Mouse (Mus musculus): ENCODE results near the gene Tmem211. TPM values are rescaled to one million over a fixed set of nuclear protein-coding genes. Genes with fewer than 3 reads are reported as not detected.

The Tmem211 gene
- polyA plus RNA-seq, 1 experiment from 2014 or later: not detected

DNA sequence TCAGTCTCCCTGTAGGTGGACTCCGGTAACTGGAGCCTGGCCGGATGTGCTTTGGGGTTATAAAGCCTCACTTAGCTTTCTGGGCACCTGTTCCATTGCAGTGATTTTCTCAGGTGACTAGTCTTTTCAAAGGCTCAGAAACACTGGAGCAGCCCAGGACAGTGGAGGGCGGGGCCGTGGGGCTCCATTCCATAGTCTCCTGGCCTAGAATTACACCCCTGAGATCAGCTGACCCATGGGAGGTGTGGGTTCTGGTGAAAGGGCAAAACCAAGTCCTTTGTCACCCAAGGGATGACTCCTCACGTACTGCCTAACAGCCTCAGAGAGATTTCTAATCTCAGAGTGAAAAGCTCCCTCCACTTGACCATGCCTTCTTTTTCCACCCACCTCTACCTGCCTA lies 3.5 kb downstream of the Tmem211 start:
- H3K9ac ChIP-seq: no peak overlapping the region
- H3K4me1 ChIP-seq (replicated peaks; ENCODE audit: control insufficient read depth, insufficient read depth, low read length): peaks cover 11% of the 10 kb centered on the region; the same call in 1 of the 2 replicates
- H3K9me3 ChIP-seq (ENCODE audit: control insufficient read depth, low read length): no peaks in the 10 kb centered on the region
- no peak overlapping the region for H3K4me3 ChIP-seq (replicated peaks; ENCODE audit: low read length)
- DNase-seq (ENCODE audit: low spot score) (no peak), ATAC-seq (ENCODE audit: low FRiP score) (no peak)
- H3K27ac ChIP-seq: no peak overlapping the region
- no peaks in the 10 kb centered on the region for H3K27me3 ChIP-seq (ENCODE audit: control insufficient read depth, insufficient read depth, low read length)
- no peak overlapping the region for H3K4me2 ChIP-seq (replicated peaks)
- WGBS: 82% methylated on average over 5 of the region's 5 CpGs
- H3K36me3 ChIP-seq (replicated peaks; ENCODE audit: control insufficient read depth, insufficient read depth): no peaks in the 10 kb centered on the region

DNA sequence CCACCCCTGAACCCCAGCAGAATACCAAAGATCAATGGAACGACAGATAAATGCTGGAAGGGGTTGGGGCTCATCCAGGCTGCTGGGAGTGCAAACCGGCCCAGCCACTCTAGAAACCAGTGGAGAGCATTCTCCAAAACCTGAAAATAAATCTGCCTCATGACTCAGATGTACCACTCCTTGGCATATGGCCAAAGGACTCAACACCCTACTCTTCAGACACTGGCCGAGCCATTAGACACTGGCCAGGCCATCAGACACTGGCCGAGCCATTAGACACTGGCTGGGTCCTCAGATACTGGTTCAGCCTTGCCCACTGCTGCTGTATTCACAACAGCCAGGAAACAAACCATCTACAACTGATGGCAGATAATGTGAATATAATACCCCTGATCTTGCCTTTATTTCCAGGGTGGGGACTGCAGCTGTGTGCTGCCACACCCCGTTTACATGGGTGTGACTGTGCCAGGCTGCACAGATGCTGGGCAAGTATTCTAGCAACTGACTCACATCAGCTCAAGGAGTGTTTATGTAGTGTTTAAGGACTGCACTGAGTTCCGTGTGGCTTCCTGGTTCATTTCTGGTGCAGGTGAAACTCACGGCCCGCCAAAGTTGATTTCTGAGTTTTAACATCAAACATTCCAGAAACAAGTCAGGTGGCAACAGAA lies 22.7 kb downstream of the Tmem211 start:
- no peak overlapping the region for H3K9ac ChIP-seq
- H3K27me3 ChIP-seq (ENCODE audit: control insufficient read depth, insufficient read depth, low read length): no peaks in the 10 kb centered on the region
- no peak for DNase-seq (ENCODE audit: low spot score)
- peaks cover 63% of the 10 kb centered on the region for H3K36me3 ChIP-seq (replicated peaks; ENCODE audit: control insufficient read depth, insufficient read depth)
- H3K4me3 ChIP-seq (replicated peaks; ENCODE audit: low read length): no peak overlapping the region
- H3K9me3 ChIP-seq (ENCODE audit: control insufficient read depth, low read length): no peaks in the 10 kb centered on the region
- H3K4me2 ChIP-seq (replicated peaks): no peak overlapping the region
- H3K27ac ChIP-seq: no peak overlapping the region
- H3K4me1 ChIP-seq (replicated peaks; ENCODE audit: control insufficient read depth, insufficient read depth, low read length): no peaks in the 10 kb centered on the region
- no peak for ATAC-seq (ENCODE audit: low FRiP score)
- WGBS: 91% methylated on average over 8 of the region's 8 CpGs

DNA sequence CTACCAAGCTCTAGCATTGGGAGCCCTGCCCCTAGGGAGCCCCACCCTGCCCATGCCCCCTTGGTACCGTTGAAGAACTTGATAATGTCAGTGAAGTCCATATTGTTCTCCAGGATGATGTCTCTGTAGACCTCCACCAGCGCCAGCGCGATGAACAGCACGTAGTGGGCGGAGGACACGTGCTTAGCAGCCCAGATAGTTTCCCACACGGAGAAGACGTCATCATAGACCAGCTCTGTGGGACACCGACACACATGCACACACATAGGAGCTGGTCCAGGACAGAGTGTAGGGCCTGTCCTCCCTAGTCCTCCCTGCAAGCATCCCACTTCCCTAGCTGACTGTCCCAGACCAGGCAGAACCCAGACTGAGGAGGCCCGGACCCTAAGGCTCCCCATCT lies 24.1 kb downstream of the Tmem211 start:
- H3K4me3 ChIP-seq (replicated peaks; ENCODE audit: low read length): no peak overlapping the region
- no peak overlapping the region for H3K4me2 ChIP-seq (replicated peaks)
- no peak overlapping the region for H3K9ac ChIP-seq
- ATAC-seq (ENCODE audit: low FRiP score) (no peak), DNase-seq (ENCODE audit: low spot score) (no peak)
- WGBS: 93% methylated on average over 11 of the region's 11 CpGs
- H3K27ac ChIP-seq: no peak overlapping the region
- H3K27me3 ChIP-seq (ENCODE audit: control insufficient read depth, insufficient read depth, low read length): no peaks in the 10 kb centered on the region
- H3K9me3 ChIP-seq (ENCODE audit: control insufficient read depth, low read length): no peaks in the 10 kb centered on the region
- H3K36me3 ChIP-seq (replicated peaks; ENCODE audit: control insufficient read depth, insufficient read depth): peaks cover 63% of the 10 kb centered on the region
- H3K4me1 ChIP-seq (replicated peaks; ENCODE audit: control insufficient read depth, insufficient read depth, low read length): no peaks in the 10 kb centered on the region

DNA sequence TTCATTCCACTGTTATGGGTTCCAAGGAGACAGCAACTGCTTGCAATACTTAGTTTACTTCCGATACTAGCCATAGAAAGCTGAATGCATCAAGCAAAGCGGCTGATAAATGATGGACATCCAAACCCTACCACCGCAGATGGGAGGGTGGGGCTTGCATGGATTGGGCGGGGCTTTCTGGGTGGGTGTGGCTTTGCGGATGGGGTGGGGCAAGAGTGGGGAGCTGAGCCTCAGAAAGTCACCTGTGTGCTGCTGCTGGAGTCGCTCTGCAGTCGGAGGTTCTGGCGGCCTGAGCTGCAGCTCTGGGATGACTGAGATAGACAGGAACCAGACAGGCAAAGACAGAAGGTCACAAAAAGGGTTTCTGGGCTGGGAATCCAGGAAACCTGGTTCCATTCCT lies 38.9 kb downstream of the Tmem211 start:
- Histone ChIP-seq H3K27ac (no peak overlapping the region), H3K4me3 (replicated peaks; ENCODE audit: low read length) (no peak overlapping the region), H3K4me2 (replicated peaks) (no peak overlapping the region), H3K36me3 (replicated peaks; ENCODE audit: control insufficient read depth, insufficient read depth) (peaks cover 58% of the 10 kb centered on the region), H3K9me3 (ENCODE audit: control insufficient read depth, low read length) (no peaks in the 10 kb centered on the region), H3K9ac (no peak overlapping the region), H3K4me1 (replicated peaks; ENCODE audit: control insufficient read depth, insufficient read depth, low read length) (no peaks in the 10 kb centered on the region), H3K27me3 (ENCODE audit: control insufficient read depth, insufficient read depth, low read length) (no peaks in the 10 kb centered on the region)
- DNase-seq (ENCODE audit: low spot score) (no peak), ATAC-seq (ENCODE audit: low FRiP score) (no peak)
- 83% methylated on average over 8 of the region's 8 CpGs for WGBS

DNA sequence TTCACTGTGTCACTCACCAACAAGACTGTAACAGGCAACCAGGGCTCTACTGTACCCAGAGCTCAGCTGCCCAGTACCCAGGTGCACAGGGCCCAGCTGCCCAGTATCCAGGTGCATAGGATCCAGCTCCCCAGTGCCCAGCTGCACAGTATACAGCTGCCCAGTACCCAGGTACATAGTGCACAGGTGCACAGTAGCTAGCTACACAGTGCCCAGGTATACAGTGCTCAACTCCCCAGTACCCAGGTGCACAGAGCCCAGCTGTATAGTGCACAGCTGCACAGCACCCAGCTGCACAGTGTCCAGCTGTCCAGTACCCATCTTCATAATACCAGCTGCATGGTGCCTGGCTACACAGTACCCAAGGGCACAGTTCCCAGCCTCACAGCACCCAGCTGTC lies 41.5 kb downstream of the Tmem211 start:
- Histone ChIP-seq H3K36me3 (replicated peaks; ENCODE audit: control insufficient read depth, insufficient read depth) (peaks cover 61% of the 10 kb centered on the region), H3K27ac (no peak overlapping the region), H3K4me1 (replicated peaks; ENCODE audit: control insufficient read depth, insufficient read depth, low read length) (no peaks in the 10 kb centered on the region), H3K27me3 (ENCODE audit: control insufficient read depth, insufficient read depth, low read length) (no peaks in the 10 kb centered on the region), H3K9me3 (ENCODE audit: control insufficient read depth, low read length) (no peaks in the 10 kb centered on the region), H3K4me2 (replicated peaks) (no peak overlapping the region), H3K9ac (no peak overlapping the region), H3K4me3 (replicated peaks; ENCODE audit: low read length) (no peak overlapping the region)
- ATAC-seq (ENCODE audit: low FRiP score) (peak; percentile 62; the same call in 1 of the 2 replicates), DNase-seq (ENCODE audit: low spot score) (no peak)

DNA sequence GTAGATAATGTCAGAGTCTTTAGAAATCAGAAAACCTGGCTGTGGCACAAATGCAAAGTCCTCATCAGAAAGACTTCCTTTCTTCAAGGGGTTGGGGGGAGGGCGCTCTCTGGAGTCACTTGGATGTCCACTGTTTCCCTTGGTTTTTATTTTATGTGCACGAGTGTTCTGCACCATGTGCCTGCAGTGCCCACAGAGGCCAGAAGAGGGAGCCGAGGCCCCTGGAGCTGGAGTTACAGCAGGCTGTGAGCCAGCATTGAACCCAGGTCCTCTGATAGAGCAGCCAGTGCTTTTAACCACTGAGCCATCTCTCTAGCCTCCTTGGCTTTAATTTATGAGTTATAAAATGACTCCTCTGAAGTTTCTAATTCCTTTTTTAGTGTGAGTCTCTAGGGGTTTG lies 43.3 kb downstream of the Tmem211 start:
- Histone ChIP-seq H3K9ac (no peak overlapping the region), H3K36me3 (replicated peaks; ENCODE audit: control insufficient read depth, insufficient read depth) (peaks cover 64% of the 10 kb centered on the region), H3K27me3 (ENCODE audit: control insufficient read depth, insufficient read depth, low read length) (no peaks in the 10 kb centered on the region), H3K27ac (peak overlapping the region; percentile 14; the same call in 1 of the 2 replicates), H3K9me3 (ENCODE audit: control insufficient read depth, low read length) (no peaks in the 10 kb centered on the region), H3K4me3 (replicated peaks; ENCODE audit: low read length) (no peak overlapping the region), H3K4me2 (replicated peaks) (no peak overlapping the region), H3K4me1 (replicated peaks; ENCODE audit: control insufficient read depth, insufficient read depth, low read length) (no peaks in the 10 kb centered on the region)
- ATAC-seq (ENCODE audit: low FRiP score) (no peak), DNase-seq (ENCODE audit: low spot score) (no peak)
- 81% methylated on average over 3 of the region's 3 CpGs for WGBS

DNA sequence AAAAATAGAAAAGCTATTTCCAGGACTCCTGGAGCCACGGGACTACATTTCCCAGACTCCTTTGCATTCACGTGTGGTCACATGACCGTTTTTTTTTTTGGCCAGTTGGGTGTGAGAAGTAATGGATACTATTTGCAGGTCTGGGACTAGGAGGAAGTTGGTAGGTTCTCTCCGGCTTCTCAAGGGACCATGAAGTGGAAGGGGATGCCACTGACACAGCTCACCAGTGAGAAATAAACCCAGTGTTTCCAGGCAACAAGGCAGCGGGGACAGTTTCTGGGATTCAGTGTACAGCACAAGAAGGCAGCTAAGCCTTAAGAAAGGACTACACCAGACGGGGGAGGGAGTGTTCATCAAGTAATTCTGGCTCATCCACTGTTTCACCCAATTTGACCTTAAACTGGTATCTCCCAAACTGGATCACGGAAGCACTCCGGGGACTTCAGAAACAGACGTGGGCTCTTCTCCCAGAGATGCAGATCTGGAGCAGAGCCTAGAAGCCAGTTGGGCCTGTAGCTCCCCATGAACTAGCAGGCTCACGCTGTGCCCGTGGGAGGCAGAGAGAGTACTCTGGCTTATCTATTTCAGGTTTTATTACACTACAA lies 44.6 kb downstream of the Tmem211 start:
- Histone ChIP-seq H3K4me1 (replicated peaks; ENCODE audit: control insufficient read depth, insufficient read depth, low read length) (no peaks in the 10 kb centered on the region), H3K4me2 (replicated peaks) (no peak overlapping the region), H3K9ac (no peak overlapping the region), H3K27me3 (ENCODE audit: control insufficient read depth, insufficient read depth, low read length) (no peaks in the 10 kb centered on the region), H3K9me3 (ENCODE audit: control insufficient read depth, low read length) (no peaks in the 10 kb centered on the region), H3K4me3 (replicated peaks; ENCODE audit: low read length) (no peak overlapping the region), H3K27ac (no peak overlapping the region), H3K36me3 (replicated peaks; ENCODE audit: control insufficient read depth, insufficient read depth) (peaks cover 62% of the 10 kb centered on the region)
- 73% methylated on average over 11 of the region's 11 CpGs for WGBS
- no peak for ATAC-seq (ENCODE audit: low FRiP score)
- DNase-seq (ENCODE audit: low spot score): peak; percentile 36

DNA sequence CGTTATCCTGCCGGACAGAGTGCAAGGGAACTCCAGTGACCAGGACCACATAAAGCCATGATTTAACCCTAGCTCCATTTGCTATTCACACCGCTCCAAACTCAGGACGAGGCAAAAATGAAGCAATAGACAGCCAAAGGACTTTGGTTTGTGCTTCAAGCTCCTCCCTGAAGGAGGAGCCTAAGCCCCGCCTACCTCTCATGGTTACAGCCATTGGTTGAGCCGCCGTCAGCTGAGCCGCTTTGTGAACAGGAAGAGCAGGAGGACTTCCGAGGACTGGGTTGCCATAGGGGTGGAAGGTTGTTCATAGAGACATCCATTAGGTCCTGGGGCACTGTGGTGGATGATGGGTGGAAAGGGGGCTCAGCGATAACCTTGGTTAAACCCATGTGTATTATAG lies 49.1 kb downstream of the Tmem211 start:
- H3K4me2 ChIP-seq (replicated peaks): no peak overlapping the region
- DNase-seq (ENCODE audit: low spot score) (no peak), ATAC-seq (ENCODE audit: low FRiP score) (no peak)
- H3K9me3 ChIP-seq (ENCODE audit: control insufficient read depth, low read length): no peaks in the 10 kb centered on the region
- no peak overlapping the region for H3K4me3 ChIP-seq (replicated peaks; ENCODE audit: low read length)
- no peaks in the 10 kb centered on the region for H3K4me1 ChIP-seq (replicated peaks; ENCODE audit: control insufficient read depth, insufficient read depth, low read length)
- H3K27ac ChIP-seq: no peak overlapping the region
- no peaks in the 10 kb centered on the region for H3K27me3 ChIP-seq (ENCODE audit: control insufficient read depth, insufficient read depth, low read length)
- H3K9ac ChIP-seq: no peak overlapping the region
- 82% methylated on average over 10 of the region's 10 CpGs for WGBS
- H3K36me3 ChIP-seq (replicated peaks; ENCODE audit: control insufficient read depth, insufficient read depth): peaks cover 78% of the 10 kb centered on the region

DNA sequence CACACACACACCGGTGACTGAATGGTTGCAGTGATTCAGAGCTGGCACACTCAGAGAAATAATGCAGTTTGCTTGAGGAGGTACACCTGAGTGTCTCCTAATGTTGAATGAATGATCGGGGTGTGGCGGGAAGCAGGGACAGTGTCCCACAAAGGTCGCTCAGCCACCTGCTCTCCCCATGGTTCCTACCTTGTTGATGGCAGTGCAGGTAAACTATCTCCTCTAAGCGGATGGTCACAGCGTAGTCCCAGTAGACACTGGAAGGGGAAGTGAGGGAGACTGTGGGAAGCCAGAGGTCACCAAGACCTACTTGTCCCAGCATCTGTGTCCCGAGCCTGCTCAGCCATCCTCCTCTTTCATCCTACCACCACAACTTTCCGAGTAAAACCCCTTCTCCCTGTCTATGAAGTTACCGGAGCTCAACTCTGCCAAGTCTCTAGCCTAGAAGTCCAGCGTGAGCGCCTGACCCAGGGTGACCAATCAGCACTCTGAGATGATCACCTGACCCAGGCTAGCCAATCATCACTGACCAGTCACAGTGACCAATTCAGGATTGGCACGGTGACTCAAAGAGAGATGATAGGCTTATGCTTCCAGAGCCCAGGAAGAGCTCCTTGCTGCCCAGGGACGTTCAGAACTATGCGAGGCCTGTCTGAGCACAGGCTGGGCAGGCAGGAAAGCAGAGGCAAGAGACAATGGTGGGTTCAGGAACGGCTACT lies 53.6 kb downstream of the Tmem211 start:
- Histone ChIP-seq H3K4me2 (replicated peaks) (peak overlapping the region; percentile 38), H3K36me3 (replicated peaks; ENCODE audit: control insufficient read depth, insufficient read depth) (peaks cover 76% of the 10 kb centered on the region), H3K4me3 (replicated peaks; ENCODE audit: low read length) (no peak overlapping the region), H3K27me3 (ENCODE audit: control insufficient read depth, insufficient read depth, low read length) (no peaks in the 10 kb centered on the region), H3K9ac (no peak overlapping the region), H3K27ac (no peak overlapping the region), H3K9me3 (ENCODE audit: control insufficient read depth, low read length) (no peaks in the 10 kb centered on the region), H3K4me1 (replicated peaks; ENCODE audit: control insufficient read depth, insufficient read depth, low read length) (no peaks in the 10 kb centered on the region)
- 0 out of 2 replicates have a peak, but pooled peaks have one; percentile 46 for ATAC-seq (ENCODE audit: low FRiP score)
- WGBS: 28% methylated on average over 15 of the region's 15 CpGs
- DNase-seq (ENCODE audit: low spot score): peak; percentile 38

Measured in hindbrain, embryonic 14.5 days (tissue).